Mouse (Mus musculus) layer of hippocampus, adult 8-10 months (tissue): ENCODE results near the gene Dcps. TPM values are rescaled to one million over a fixed set of nuclear protein-coding genes. Genes with fewer than 3 reads are reported as not detected.
A peak's percentile ranks its signal among the peaks of the same experiment; 100 is the strongest.
"Not testable (repeated sequence)": the region's sequence is repeated elsewhere in the genome, so short reads cannot be mapped to it uniquely, and the experiment has no call there.

Experiments
- DNase-seq, 2 experiments: peaks; one replicate each; pipeline ENCODE4 v3.0.0; 2022; ENCODE audit warnings: low spot score in 2 of 2
- total RNA-seq, 4 experiments: library from RNA; stranded (reverse); gene quantifications; 2 replicates each; pipeline ENCODE4 v1.2.4; 2022

Gene Dcps
- total RNA-seq, 4 experiments from 2014 or later, result 17.7 to 20.0 (median 18.2) TPM

GRCm38 (mm10) chr9:35182832-35183231 lies 7.0 kb upstream of the Dcps start:
- DNase-seq, result no peak

DNA sequence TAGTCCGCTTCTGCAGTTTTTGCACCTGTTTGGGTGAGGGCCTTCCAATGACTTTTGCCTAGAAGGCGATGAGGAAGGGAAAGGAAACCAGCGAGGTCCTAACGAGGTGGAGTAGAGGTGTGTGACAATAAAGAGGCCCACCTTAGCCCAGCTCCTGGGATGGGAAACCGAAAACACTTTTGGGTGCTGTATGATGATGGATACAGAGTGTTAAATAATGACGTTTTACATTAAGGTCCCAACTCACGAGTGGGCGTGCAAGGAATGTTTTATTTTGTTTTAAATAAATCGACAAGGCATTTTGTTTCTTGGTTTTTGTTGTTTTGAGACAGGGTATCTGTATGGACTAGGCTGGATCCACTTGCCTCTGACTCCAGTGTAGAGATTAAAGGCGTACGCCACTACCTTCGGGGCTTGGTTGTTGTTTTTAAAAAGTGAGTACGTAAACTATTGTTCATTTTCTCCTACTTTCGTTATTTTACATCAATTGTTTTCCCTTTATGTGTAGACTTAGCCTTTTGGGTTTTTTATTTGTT lies 331 bp upstream of the Dcps start:
- DNase-seq, result no peak

GRCm38 (mm10) chr9:35173331-35173730 lies 2.5 kb downstream of the Dcps start:
- no peak for DNase-seq

- DNase-seq, result no peak
These were observed 5.8 kb downstream of the Dcps start for GRCm38 (mm10) chr9:35170071-35170470.

DNA sequence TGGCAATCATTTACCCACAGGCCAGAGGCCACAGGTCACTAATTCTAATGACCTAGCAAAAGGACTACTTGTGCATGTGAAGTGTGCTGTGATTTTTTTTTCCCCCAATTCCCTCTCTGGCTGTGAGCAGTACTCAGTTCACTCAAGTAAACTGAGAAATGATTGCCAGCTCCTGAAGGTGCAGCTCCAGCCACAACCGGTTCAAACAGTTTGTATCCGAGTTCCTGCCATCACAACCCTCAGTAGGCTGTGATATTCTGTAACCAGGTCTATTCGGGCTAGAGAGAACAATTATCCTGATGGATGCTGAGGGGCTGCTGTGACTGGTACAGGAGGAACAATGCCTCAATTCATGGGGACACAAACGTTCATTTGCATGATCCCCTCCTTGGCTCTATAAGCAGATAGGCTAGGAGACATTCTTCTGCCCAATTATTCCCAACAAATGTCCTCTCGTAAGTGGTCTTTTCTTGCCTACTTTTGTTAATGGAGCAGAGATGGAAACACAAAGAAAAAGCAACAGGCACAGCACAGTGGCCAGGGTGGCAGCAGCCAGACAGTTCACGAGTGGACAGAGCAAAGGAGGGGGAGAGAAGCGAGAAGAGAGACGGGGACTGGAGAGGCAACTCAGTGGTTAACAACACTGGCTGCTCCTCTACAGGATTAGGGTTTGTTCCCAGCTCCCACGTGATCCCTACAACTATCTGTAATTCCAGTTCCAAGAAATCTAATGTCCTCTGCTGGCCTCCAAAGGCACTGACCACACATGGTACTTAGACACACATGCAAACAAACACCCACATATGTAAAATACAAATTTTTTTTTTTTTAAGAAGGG lies 8.8 kb downstream of the Dcps start:
- DNase-seq, result no peak

- DNase-seq, result no peak
These were observed 9.6 kb downstream of the Dcps start for GRCm38 (mm10) chr9:35166144-35166797.

DNA sequence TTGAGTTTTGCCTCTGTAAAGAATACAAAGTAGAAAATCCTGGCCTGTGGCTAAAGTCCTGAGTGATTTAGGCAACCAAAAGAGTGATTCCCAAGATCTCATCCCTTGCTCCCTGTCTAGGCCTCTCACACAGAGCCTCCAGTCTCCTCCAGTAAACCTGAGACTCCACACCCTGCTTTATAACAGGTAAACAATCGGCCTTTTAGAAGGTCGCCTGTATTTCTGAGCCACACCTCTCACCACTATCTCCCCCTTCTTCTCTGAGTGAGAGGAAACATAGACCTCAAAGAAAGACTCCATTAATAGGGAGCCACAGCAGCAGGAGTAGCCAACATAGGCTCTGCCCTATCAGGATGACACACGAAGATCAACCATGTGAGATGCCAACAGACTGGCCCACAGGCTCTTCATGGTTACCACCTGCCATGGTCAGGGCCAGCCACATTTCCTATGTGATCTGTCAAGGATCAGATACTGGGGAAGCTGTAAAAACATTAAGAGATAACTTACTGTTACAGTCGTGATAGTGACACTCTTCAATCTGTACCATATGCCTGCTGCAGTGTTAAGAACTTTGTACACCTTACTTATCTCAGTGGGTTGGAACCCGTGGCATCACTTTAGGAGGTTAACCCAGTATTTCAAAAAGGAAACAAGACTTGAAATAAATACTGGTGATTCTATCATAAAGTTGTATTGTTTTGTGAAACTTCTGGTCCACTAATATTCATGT lies 11.6 kb downstream of the Dcps start:
- no peak for DNase-seq

DNA sequence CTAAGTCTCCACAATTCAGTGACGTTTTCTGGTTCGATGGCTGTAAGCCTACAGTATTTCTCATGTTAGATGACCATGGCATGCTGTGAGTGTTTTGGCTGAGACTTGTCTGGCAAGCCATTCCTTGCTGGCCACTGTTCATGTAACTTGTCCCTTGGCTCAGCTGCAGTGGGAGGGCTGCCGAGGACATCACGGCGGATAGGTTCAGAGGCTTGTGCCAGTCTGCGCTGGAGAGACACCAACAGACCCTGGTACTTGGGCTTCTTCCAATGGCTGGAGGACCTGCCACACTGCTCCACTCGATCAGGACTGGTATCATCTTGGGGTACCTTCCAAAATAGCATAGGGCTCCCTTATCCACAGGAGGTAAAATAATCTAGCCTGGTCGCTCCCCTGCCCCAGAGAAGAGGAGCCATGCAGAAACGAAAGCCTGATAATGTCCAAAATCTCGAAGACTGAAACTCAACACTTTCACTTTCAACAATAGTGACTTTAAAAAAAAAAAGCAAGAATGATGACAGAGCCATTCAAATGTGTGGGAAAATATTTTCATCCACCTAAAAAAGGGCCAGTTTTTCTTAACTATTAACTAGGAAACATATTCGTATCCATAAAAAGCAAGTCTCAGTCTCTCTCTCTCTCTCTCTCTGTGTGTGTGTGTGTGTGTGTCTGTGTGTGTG lies 12.7 kb downstream of the Dcps start:
- peak in 1 of 2 experiments; percentile 37 for DNase-seq

- DNase-seq, result no peak
These were observed 14.1 kb downstream of the Dcps start for GRCm38 (mm10) chr9:35161721-35162120.

DNA sequence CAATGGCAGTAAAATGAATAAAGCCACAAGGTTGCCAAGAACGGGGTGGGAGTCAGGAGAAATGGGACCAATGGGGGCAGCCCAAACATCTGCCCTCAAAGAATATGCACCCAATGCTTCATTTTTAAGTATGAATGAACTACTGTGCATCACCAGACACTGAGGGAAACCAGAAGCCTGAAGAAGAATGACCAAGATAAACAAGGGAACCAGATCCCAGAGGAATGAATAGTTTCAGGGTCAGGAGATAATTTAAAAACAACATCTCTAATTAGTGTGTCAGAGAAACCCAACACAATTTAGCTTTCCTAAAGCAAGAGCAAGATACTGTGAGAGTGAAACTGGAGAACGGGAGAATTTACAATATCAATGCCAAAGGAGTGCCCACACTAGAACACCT lies 15.2 kb downstream of the Dcps start:
- no peak for DNase-seq

GRCm38 (mm10) chr9:35158477-35158876 lies 17.4 kb downstream of the Dcps start:
- DNase-seq, result no peak

GRCm38 (mm10) chr9:35156862-35157261 lies 19.0 kb downstream of the Dcps start:
- no peak for DNase-seq

GRCm38 (mm10) chr9:35156002-35156710 lies 19.7 kb downstream of the Dcps start:
- DNase-seq, result peak in 1 of 2 experiments; percentile 53

DNA sequence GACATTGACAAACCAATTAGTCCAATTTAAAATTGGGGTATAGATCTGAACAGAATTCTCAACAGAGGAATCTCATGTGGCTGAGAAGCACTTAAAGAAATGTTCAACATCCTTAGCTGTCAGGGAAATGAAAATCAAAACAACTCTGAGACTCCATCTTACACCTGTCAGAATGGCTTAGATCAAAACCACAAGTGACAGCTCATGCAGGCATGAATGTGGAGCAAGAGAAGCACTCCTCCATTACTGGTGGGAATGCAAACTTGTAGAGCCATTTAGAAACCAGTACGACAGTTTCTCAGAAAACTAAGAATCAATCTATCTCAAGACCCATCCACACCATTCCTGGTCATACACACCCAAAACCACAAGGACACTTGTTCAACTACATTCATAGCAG lies 22.9 kb downstream of the Dcps start:
- no peak for DNase-seq

DNA sequence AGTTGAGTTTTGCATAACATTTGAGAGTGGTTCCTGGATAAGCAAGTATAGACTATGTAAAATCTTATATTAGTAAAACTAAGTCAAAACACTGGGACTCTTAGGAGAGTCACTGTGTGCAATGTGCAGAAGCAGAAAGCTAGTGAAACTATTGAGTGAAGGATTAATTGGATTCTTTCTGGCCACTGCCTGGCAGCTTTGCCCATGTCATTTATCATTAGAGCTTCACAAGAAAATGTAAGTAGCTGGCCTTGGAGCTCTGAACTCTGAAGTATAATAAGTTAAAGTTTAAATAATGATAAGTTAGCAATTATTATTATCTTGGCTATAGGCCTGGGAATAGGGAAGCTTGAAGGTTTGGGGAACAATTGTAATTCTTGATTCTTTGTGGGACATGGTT lies 27.0 kb downstream of the Dcps start:
- DNase-seq, result not testable (repeated sequence)

GRCm38 (mm10) chr9:35147261-35147660 lies 28.6 kb downstream of the Dcps start:
- DNase-seq, result not testable (repeated sequence)

GRCm38 (mm10) chr9:35145829-35146228 lies 30.0 kb downstream of the Dcps start:
- no peak for DNase-seq

DNA sequence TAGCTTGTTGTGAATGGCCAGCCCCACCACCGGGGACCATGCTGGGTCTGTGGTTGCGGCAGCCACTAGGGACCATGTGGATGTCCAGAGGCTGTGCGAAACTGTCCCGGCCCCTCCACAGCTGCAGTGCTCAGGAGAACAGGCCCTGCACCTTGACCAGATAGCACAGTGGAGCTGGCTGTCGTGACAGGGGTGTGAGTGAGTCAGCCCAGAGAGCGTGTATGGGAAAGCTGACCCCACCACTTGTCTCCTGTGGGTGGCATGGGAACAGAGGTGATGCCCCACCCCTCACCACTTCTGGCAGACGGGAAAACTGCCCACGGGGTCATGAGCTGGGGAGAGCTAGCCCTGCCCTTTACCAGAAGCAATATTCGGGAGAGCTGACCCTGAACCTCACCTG lies 30.7 kb downstream of the Dcps start:
- no peak for DNase-seq

GRCm38 (mm10) chr9:35142221-35142620 lies 33.6 kb downstream of the Dcps start:
- DNase-seq, result no peak

DNA sequence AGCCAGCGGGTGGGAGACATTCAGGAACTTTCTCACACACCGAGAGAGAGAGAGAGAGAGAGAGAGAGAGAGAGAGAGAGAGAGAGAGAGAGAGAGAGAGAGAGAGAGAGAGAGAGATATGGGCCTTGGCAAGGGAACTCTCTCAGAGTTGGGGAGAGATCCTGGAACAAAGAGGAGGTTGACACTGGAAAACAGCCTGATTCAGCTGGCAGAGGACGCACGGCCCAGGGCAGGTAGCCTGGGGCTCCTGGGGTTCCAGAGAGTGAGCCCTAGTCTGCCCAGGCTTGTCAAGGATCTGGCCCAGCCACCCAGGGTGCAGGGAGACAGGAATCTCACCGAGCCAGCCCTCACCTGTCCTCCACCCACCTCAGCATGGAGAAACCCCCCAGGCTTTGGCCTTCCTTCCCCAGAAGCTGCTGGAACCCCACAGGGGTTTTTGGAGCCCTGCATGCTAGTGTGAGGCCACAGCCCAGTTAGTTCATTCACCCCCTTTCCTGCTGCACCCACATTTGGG lies 36.6 kb downstream of the Dcps start:
- no peak for DNase-seq
